Mouse (Mus musculus): ENCODE measurements around the gene Ak2.

DNA sequence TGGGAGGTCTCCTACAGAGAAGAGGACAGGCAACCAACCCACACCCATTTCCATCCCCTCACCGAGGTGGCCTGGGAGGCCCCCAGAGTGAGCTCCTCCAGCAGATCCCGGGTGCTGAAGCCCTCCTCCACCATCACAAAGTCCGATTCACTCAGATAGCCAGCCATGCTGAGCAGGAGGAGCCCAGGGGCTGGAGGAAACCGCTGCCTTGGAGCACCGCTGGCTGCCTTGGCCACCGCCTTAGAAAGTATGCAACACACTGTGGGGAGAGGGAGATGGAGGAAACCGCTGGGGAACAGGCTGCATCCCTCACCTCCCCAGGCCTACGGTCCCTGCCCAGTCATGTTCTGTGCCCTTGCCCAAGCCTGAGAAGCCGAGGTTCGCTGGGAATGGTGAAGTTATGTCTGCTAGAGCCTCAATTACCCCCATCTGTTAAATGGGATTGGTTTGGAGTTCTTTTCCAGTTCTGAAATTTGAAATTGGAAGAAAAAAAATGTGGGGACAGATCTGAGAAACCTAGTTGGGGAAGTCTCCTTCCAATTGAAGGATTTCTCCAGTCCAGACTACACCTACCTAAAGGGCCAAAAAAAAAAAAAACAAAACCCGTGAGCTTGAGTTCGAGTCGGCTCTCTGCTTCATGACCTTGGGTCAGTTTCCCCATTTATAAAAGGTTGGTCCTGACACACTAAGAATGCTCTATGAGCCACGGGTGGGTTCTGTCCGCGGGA is 30.3 kb upstream of the Ak2 start:
- TF ChIP-seq CTCF (IDR thresholded peaks at IDR 0.05; ENCODE audit: low read depth), result no peak
- TF ChIP-seq EP300 (IDR thresholded peaks at IDR 0.05; ENCODE audit: low read depth), result no peak
